Mouse (Mus musculus) CH12.LX (cell line): ENCODE data around the gene Hist1h1b. TPM values are rescaled to one million over a fixed set of nuclear protein-coding genes. Genes with fewer than 3 reads are reported as not detected.
"Not testable (repeated sequence)": the region's sequence is repeated elsewhere in the genome, so short reads cannot be mapped to it uniquely, and the experiment has no call there.

Experiments used
- DNase-seq: peaks from one replicate; pipeline ENCODE4 v3.0.0-alpha.2; 2013; ENCODE audit errors: extremely low read depth
- H3K27ac ChIP-seq: 2 replicates; pipeline ENCODE4 v1.5.1; 2012; ENCODE audit warnings: low read depth, mild to moderate bottlenecking, control low read depth, moderate library complexity; ENCODE audit not compliant: insufficient read depth
- H3K27me3 ChIP-seq: replicated peaks from 2 replicates; pipeline ENCODE3; 2012; ENCODE audit warnings: inconsistent platforms
- H3K36me3 ChIP-seq, 2 experiments: replicated peaks in 1 of 2; 2 replicates each; pipeline versions ENCODE3 to v1.6.1; 2012; ENCODE audit warnings: inconsistent platforms in 1 of 2, low read length in 1 of 2, mild to moderate bottlenecking in 1 of 2, mixed read lengths in 1 of 2, moderate library complexity in 1 of 2; ENCODE audit not compliant: control insufficient read depth in 1 of 2, insufficient read depth in 1 of 2
- H3K4me1 ChIP-seq, 2 experiments: 2 replicates each; pipeline ENCODE4 v1.6.1; 2012; ENCODE audit warnings: inconsistent platforms in 1 of 2, moderate library complexity in 1 of 2; ENCODE audit not compliant: insufficient read depth in 2 of 2, control insufficient read depth in 1 of 2
- H3K4me2 ChIP-seq: 2 replicates; pipeline ENCODE4 v1.6.1; 2012; ENCODE audit warnings: low read depth, mild to moderate bottlenecking, control low read depth; ENCODE audit not compliant: poor library complexity, insufficient read depth, severe bottlenecking
- H3K4me3 ChIP-seq, 3 experiments: fragments of 150-350 bp in 1 of 3; sonication (generic) in 1 of 3; replicated peaks in 1 of 3; 2 replicates each; pipeline versions ENCODE3 to v1.5.1; 2011 to 2012; ENCODE audit warnings: low read depth in 2 of 3, low read length in 2 of 3, mild to moderate bottlenecking in 2 of 3, moderate library complexity in 2 of 3, control low read depth in 1 of 3, improper control_type of control experiment in 1 of 3, inconsistent platforms in 1 of 3, mixed read lengths in 1 of 3; ENCODE audit not compliant: poor library complexity in 1 of 3
- H3K79me2 ChIP-seq: replicated peaks from 2 replicates; pipeline ENCODE4 v1.6.1; 2012; ENCODE audit warnings: mild to moderate bottlenecking, moderate library complexity; ENCODE audit not compliant: control insufficient read depth, poor library complexity, insufficient read depth, severe bottlenecking; ENCODE audit errors: extremely low read depth
- H3K9ac ChIP-seq: 2 replicates; pipeline ENCODE4 v1.6.1; 2012; ENCODE audit warnings: low read depth, mild to moderate bottlenecking, control low read depth, moderate library complexity; ENCODE audit not compliant: insufficient read depth
- H3K9me3 ChIP-seq: replicated peaks from 2 replicates; pipeline ENCODE3; 2012; ENCODE audit warnings: low read length, inconsistent platforms, mixed read lengths
- BHLHE40 ChIP-seq: IDR thresholded peaks from 2 replicates; pipeline ENCODE4 v1.6.1; 2011; ENCODE audit warnings: mild to moderate bottlenecking, low read depth, low read length, improper control_type of control experiment
- CHD1 ChIP-seq: IDR thresholded peaks from 2 replicates; pipeline ENCODE4 v1.6.1; 2012; ENCODE audit warnings: low read depth, low read length, improper control_type of control experiment, inconsistent platforms
- CHD2 ChIP-seq: IDR thresholded peaks from 2 replicates; pipeline ENCODE4 v1.6.1; 2011; ENCODE audit warnings: low read length, improper control_type of control experiment
- E2F4 ChIP-seq: IDR thresholded peaks from 2 replicates; pipeline ENCODE4 v1.6.1; 2011; ENCODE audit warnings: low read depth, low read length, improper control_type of control experiment; ENCODE audit not compliant: insufficient replicate concordance
- EP300 ChIP-seq: IDR thresholded peaks from 2 replicates; pipeline ENCODE4 v1.6.1; 2011; ENCODE audit warnings: low read length, improper control_type of control experiment
- HCFC1 ChIP-seq: IDR thresholded peaks from 2 replicates; pipeline ENCODE4 v1.6.1; 2012; ENCODE audit warnings: low read depth, mild to moderate bottlenecking, inconsistent platforms, low read length, improper control_type of control experiment
- JUN ChIP-seq: IDR thresholded peaks from 2 replicates; pipeline ENCODE4 v1.6.1; 2011; ENCODE audit warnings: low read depth, mild to moderate bottlenecking, low read length, improper control_type of control experiment, moderate library complexity; ENCODE audit not compliant: insufficient read depth
- MAFK ChIP-seq: IDR thresholded peaks from 2 replicates; pipeline ENCODE4 v1.6.1; 2011; ENCODE audit warnings: low read length, improper control_type of control experiment; ENCODE audit not compliant: insufficient replicate concordance
- MAX ChIP-seq: IDR thresholded peaks from 2 replicates; pipeline ENCODE4 v1.6.1; 2011; ENCODE audit warnings: low read length, improper control_type of control experiment
- MXI1 ChIP-seq: IDR thresholded peaks from 2 replicates; pipeline ENCODE4 v1.6.1; 2011; ENCODE audit warnings: mild to moderate bottlenecking, low read depth, low read length, improper control_type of control experiment
- MYC ChIP-seq: IDR thresholded peaks from 2 replicates; pipeline ENCODE4 v1.6.1; 2011; ENCODE audit warnings: low read depth, mild to moderate bottlenecking, improper control_type of control experiment, low read length
- NELFE ChIP-seq: IDR thresholded peaks from 2 replicates; pipeline ENCODE4 v1.6.1; 2011; ENCODE audit warnings: low read depth, low read length, improper control_type of control experiment
- NRF1 ChIP-seq: IDR thresholded peaks from 2 replicates; pipeline ENCODE4 v1.6.1; 2014; ENCODE audit warnings: low read depth, mild to moderate bottlenecking, inconsistent platforms, low read length, improper control_type of control experiment, moderate library complexity
- PAX5 ChIP-seq: IDR thresholded peaks from 2 replicates; pipeline ENCODE4 v1.6.1; 2012; ENCODE audit warnings: low read length, inconsistent platforms, mixed read lengths
- POLR2A ChIP-seq: IDR thresholded peaks from 2 replicates; pipeline ENCODE4 v1.6.1; 2011; ENCODE audit warnings: low read depth, mild to moderate bottlenecking, improper control_type of control experiment, low read length
- POLR2AphosphoS2 ChIP-seq: IDR thresholded peaks from 2 replicates; pipeline ENCODE4 v1.6.1; 2011; ENCODE audit warnings: low read depth, low read length, improper control_type of control experiment
- SMC3 ChIP-seq: IDR thresholded peaks from 2 replicates; pipeline ENCODE4 v1.6.1; 2011; ENCODE audit warnings: low read depth, low read length, improper control_type of control experiment
- TBP ChIP-seq: conservative IDR thresholded peaks from 2 replicates; pipeline ENCODE4 v1.6.1; 2011; ENCODE audit warnings: low read depth, low read length, improper control_type of control experiment
- UBTF ChIP-seq: IDR thresholded peaks from 2 replicates; pipeline ENCODE4 v1.6.1; 2012; ENCODE audit warnings: low read depth, mild to moderate bottlenecking, inconsistent platforms, low read length, improper control_type of control experiment, moderate library complexity
- USF1 ChIP-seq: IDR thresholded peaks from 2 replicates; pipeline ENCODE4 v1.6.1; 2014; ENCODE audit warnings: low read depth, mild to moderate bottlenecking, inconsistent platforms, low read length, improper control_type of control experiment
- ZKSCAN1 ChIP-seq: IDR thresholded peaks from 2 replicates; pipeline ENCODE4 v1.6.1; 2012; ENCODE audit warnings: low read depth, inconsistent platforms, low read length, improper control_type of control experiment, borderline replicate concordance
- ZMIZ1 ChIP-seq: IDR thresholded peaks from 2 replicates; pipeline ENCODE4 v1.6.1; 2012; ENCODE audit warnings: low read depth, mild to moderate bottlenecking, inconsistent platforms, low read length, improper control_type of control experiment
- ZNF384 ChIP-seq: IDR thresholded peaks from 2 replicates; pipeline ENCODE4 v1.6.1; 2012; ENCODE audit warnings: low read depth, low read length, improper control_type of control experiment, inconsistent platforms
- dilution Hi-C: fragments of 300-500 bp; cut with MboI; formaldehyde crosslinking; loops from 2 replicates; pipeline ENCODE4 v1.14.3; 2020; ENCODE audit warnings: low sequenced_read_pairs; ENCODE audit not compliant: extremely low pct_unique_long_range_greater_than_20kb, extremely low pct_ligation_motif_present
- in situ Hi-C: fragments of 300-500 bp; cut with MboI; formaldehyde crosslinking; loops from 3 replicates; pipeline ENCODE4 v1.14.3; 2019; ENCODE audit warnings: low sequenced_read_pairs, low pct_ligation_motif_present, low pct_unique_long_range_greater_than_20kb, mixed read lengths
- polyA plus RNA-seq: library from polyadenylated mRNA; unstranded; fragments of >175 nt; gene quantifications from 2 replicates; pipeline ENCODE4 v1.2.1, GENCODE M21; 2012; ENCODE audit warnings: low read depth; ENCODE audit not compliant: insufficient read length
- total RNA-seq, 2 experiments: library from RNA; depleted of rRNA; stranded (reverse); fragments of 300-350 nt in 1 of 2; fragments of >200 nt in 1 of 2; gene quantifications; 2 replicates each; pipeline ENCODE4 v1.2.3; 2012 to 2014

Hist1h1b gene
- total and polyA plus RNA-seq, 3 experiments = 1.9 to 1,032 (median 16.6) TPM

- Histone ChIP-seq H3K4me2 (peak overlapping the region; percentile 88), H3K9ac (peak overlapping the region; percentile 69), H3K4me1 (peaks cover 0 to 33% of the 10 kb centered on the region in 2 experiments; a peak in 3 of 4 replicates), H3K27me3 (no peaks in the 10 kb centered on the region), H3K9me3 (no peaks in the 10 kb centered on the region), H3K36me3 (no peaks in the 10 kb centered on the region), H3K27ac (peak overlapping the region; percentile 91), H3K79me2 (no peaks in the 10 kb centered on the region), H3K4me3 (peak overlapping the region in 1 of 3 experiments; percentile 13)
- in situ Hi-C loops (no loop called here), dilution Hi-C loops (no loop called here)
- peak; percentile 74 for DNase-seq
- peak; percentile 65 for TF ChIP-seq POLR2A
- peak; percentile 58; the same call in 1 of the 2 replicates for TF ChIP-seq NELFE
- TF ChIP-seq ZKSCAN1 = no peak
- no peak for TF ChIP-seq JUN
- TF ChIP-seq BHLHE40 = no peak
- peak; percentile 42; the same call in 1 of the 2 replicates for TF ChIP-seq ZMIZ1
- TF ChIP-seq UBTF = peak; percentile 79; the same call in 1 of the 2 replicates
- 0 out of 2 replicates have a peak, but pooled peaks have one; percentile 10 for TF ChIP-seq MXI1
- TF ChIP-seq MYC = peak; percentile 25; the same call in 1 of the 2 replicates
- peak; percentile 93 for TF ChIP-seq CHD1
- TF ChIP-seq NRF1 = peak; percentile 7; the same call in 1 of the 2 replicates
- TF ChIP-seq MAX = peak; percentile 7; the same call in 1 of the 2 replicates
- no peak for TF ChIP-seq TBP
- no peak for TF ChIP-seq MAFK
- TF ChIP-seq PAX5 = no peak
- TF ChIP-seq SMC3 = no peak
- TF ChIP-seq USF1 = no peak
- no peak for TF ChIP-seq ZNF384
- no peak for TF ChIP-seq EP300
Observed at GRCm38 (mm10) chr13:21787760-21788593, 7.6 kb upstream of the Hist1h1b start.

GRCm38 (mm10) chr13:21786899-21787629, 6.6 kb upstream of the Hist1h1b start, which contains the start of the genes Hist1h2an and Hist1h2bp:
TSS of gene Hist1h2an (minus strand) at chr13:21787218.
TSS of gene Hist1h2bp (plus strand) at chr13:21787461.
- H3K79me2 ChIP-seq, dilution Hi-C loops, H3K27me3 ChIP-seq, in situ Hi-C loops, H3K9me3 ChIP-seq: not testable (repeated sequence)
- peak within 1 kb of the TSS; percentile 88 for H3K4me2 ChIP-seq
- H3K4me1 ChIP-seq = peaks cover 0 to 32% of the 10 kb centered on the region in 2 experiments; a peak in 3 of 4 replicates
- peak within 1 kb of the TSS; percentile 2 to 57 (median 37) for H3K4me3 ChIP-seq
- peak within 1 kb of the TSS; percentile 92 for H3K27ac ChIP-seq
- H3K9ac ChIP-seq = peak within 1 kb of the TSS; percentile 78
- peak; percentile 97 for DNase-seq
- TF ChIP-seq POLR2AphosphoS2 = peak; percentile 3; the same call in 1 of the 2 replicates
- peak; percentile 15; the same call in 1 of the 2 replicates for TF ChIP-seq MXI1
- TF ChIP-seq NRF1 = peak; percentile 68
- peak; percentile 58 for TF ChIP-seq MAX
- TF ChIP-seq TBP = peak; percentile 99
- 0 out of 2 replicates have a peak, but pooled peaks have one; percentile 64 for TF ChIP-seq UBTF
- peak; percentile 87 for TF ChIP-seq POLR2A
- TF ChIP-seq HCFC1 = peak; percentile 50; the same call in 1 of the 2 replicates
- peak; percentile 89; the same call in 1 of the 2 replicates for TF ChIP-seq CHD1
- peak; percentile 94 for TF ChIP-seq E2F4
- TF ChIP-seq NELFE = peak; percentile 49
- TF ChIP-seq CHD2 = peak; percentile 91
- peak; percentile 33; the same call in 1 of the 2 replicates for TF ChIP-seq MYC
- TF ChIP-seq, all 38 proteins: peak for 13; not testable (repeated sequence) for 25
- not testable (repeated sequence) for H3K36me3 ChIP-seq
